Comparison of ENCODE assay signal across 8 mouse cellular contexts in genomic region chrX:38565176-38565542, GRCm38 (mm10). TPM values are rescaled to one million over a fixed set of nuclear protein-coding genes. Genes with fewer than 3 reads are reported as not detected.
DNase-seq lines count a peak whose midpoint lies in the region; ATAC-seq and TF ChIP-seq lines count a peak whose summit lies in the region.

No protein-coding gene starts in this region.

- no peak for ATAC-seq in limb, embryonic 14.5 days (ENCODE audit: low FRiP score, low read depth)
- ATAC-seq in stomach, embryonic 14.5 days (ENCODE audit: insufficient number of reproducible peaks, insufficient read depth, low FRiP score, low read depth): no peak

- peak overlapping the region; percentile 88 for H3K4me3 ChIP-seq in cerebellum, adult 2 months (replicated peaks; ENCODE audit: insufficient read depth, low read depth, low read length)
- peak overlapping the region; percentile 48 for H3K4me3 ChIP-seq in limb, embryonic 14.5 days (replicated peaks; ENCODE audit: low read length)
- H3K4me3 ChIP-seq in stomach, embryonic 14.5 days (ENCODE audit: low read depth, low read length): peak overlapping the region; percentile 44; the same call in 1 of the 2 replicates

- no peaks in the 10 kb centered on the region for H3K9me3 ChIP-seq in limb, embryonic 14.5 days (ENCODE audit: control insufficient read depth, low read length)
- no peaks in the 10 kb centered on the region for H3K9me3 ChIP-seq in stomach, embryonic 14.5 days (ENCODE audit: control insufficient read depth, low read depth, low read length)

- 0 out of 2 replicates have a peak, but pooled peaks cover 2% of the 10 kb centered on the region for H3K4me1 ChIP-seq in cerebellum, adult 2 months (ENCODE audit: control insufficient read depth, insufficient read depth, low read length)
- no peaks in the 10 kb centered on the region for H3K4me1 ChIP-seq in limb, embryonic 14.5 days (ENCODE audit: control insufficient read depth, insufficient read depth, low read length)
- no peaks in the 10 kb centered on the region for H3K4me1 ChIP-seq in stomach, embryonic 14.5 days (ENCODE audit: control insufficient read depth, insufficient read depth, low read length)

- TF ChIP-seq POLR2A in cerebellum, adult 2 months (IDR thresholded peaks at IDR 0.05; ENCODE audit: borderline replicate concordance, insufficient read depth, low read length): no peak
- no peak for TF ChIP-seq POLR2A in limb, embryonic 14.5 days (IDR thresholded peaks at IDR 0.05; ENCODE audit: borderline replicate concordance, extremely low read depth, insufficient read depth, insufficient read length)

- peak overlapping the region; percentile 47 for H3K9ac ChIP-seq in limb, embryonic 14.5 days (ENCODE audit: low read depth, low read length, severe bottlenecking)
- no peak overlapping the region for H3K9ac ChIP-seq in stomach, embryonic 14.5 days (replicated peaks; ENCODE audit: low read depth, low read length)

- DNase-seq in cerebellum, adult 2 months: no peak
- DNase-seq in cerebellum, postnatal 36 days: no peak
- DNase-seq in right cerebral cortex, adult 18-20 months: peak; percentile 0
- no peak for DNase-seq in right cerebral cortex, postnatal 14 days
- no peak for DNase-seq in limb, embryonic 14.5 days (ENCODE audit: low spot score)
- no peak for DNase-seq in adrenal gland, postnatal 25 days
- no peak for DNase-seq in spleen, adult 18-20 months

- H3K4me2 ChIP-seq in limb, embryonic 14.5 days (replicated peaks; ENCODE audit: low read depth, low read length, severe bottlenecking): peak overlapping the region; percentile 46
- H3K4me2 ChIP-seq in stomach, embryonic 14.5 days (replicated peaks; ENCODE audit: low read depth, low read length): peak overlapping the region; percentile 47

- no peak for TF ChIP-seq CTCF in cerebellum, adult 2 months (IDR thresholded peaks at IDR 0.05; ENCODE audit: borderline replicate concordance, insufficient read depth, low read depth, low read length)

- no peak overlapping the region for H3K27ac ChIP-seq in cerebellum, adult 2 months (ENCODE audit: insufficient read depth, low read length)
- H3K27ac ChIP-seq in limb, embryonic 14.5 days (replicated peaks; ENCODE audit: low read depth, low read length): peak overlapping the region; percentile 88
- H3K27ac ChIP-seq in stomach, embryonic 14.5 days (ENCODE audit: low read length): peak overlapping the region; percentile 89

- WGBS in cerebellum, adult 2 months: 7% methylated on average over 8 of the region's 8 CpGs
- 19% methylated on average over 8 of the region's 8 CpGs for WGBS in limb, embryonic 14.5 days
- WGBS in stomach, embryonic 14.5 days: 10% methylated on average over 8 of the region's 8 CpGs

- H3K36me3 ChIP-seq in limb, embryonic 14.5 days (ENCODE audit: control insufficient read depth, insufficient read depth, low read length): peaks cover 5% of the 10 kb centered on the region; the same call in 1 of the 2 replicates
- H3K36me3 ChIP-seq in stomach, embryonic 14.5 days (ENCODE audit: control insufficient read depth, insufficient read depth, low read length): no peaks in the 10 kb centered on the region

- H3K27me3 ChIP-seq in cerebellum, adult 2 months (ENCODE audit: control insufficient read depth, insufficient read depth, low read length): no peaks in the 10 kb centered on the region
- H3K27me3 ChIP-seq in limb, embryonic 14.5 days (ENCODE audit: control insufficient read depth, insufficient read depth, low read length): no peaks in the 10 kb centered on the region
- H3K27me3 ChIP-seq in stomach, embryonic 14.5 days (ENCODE audit: control insufficient read depth, insufficient read depth, low read length): no peaks in the 10 kb centered on the region

RNA-seq across cellular contexts. Expression of gene Cul4b, which starts 10.8 kb away (rescaled TPM):
- 17.9 and 20.8 TPM in 2 replicates for polyA plus RNA-seq in cerebellum, adult 2 months (2012; rRNA removed)
- polyA plus RNA-seq in limb, embryonic 14.5 days (2012; rRNA removed): 16.7 and 21.6 TPM in 2 replicates
- polyA plus RNA-seq in limb, embryonic 14.5 days (2014; fragmentation: Nextera tagmentation; extraction: Ambion mirVana): 33.0 and 35.7 TPM in 2 replicates
- 37.3 and 38.5 TPM in 2 replicates for polyA plus RNA-seq in stomach, embryonic 14.5 days (2014; fragmentation: Nextera tagmentation; extraction: Ambion mirVana)
- 38.4 and 46.1 TPM in 2 replicates for total RNA-seq in adrenal gland, postnatal 25 days (2021)

RNA-seq across cellular contexts. Expression of gene Mcts1, which starts 35.2 kb away (rescaled TPM):
- 79.3 and 80.6 TPM in 2 replicates for polyA plus RNA-seq in cerebellum, adult 2 months (2012; rRNA removed)
- 57.7 and 79.3 TPM in 2 replicates for polyA plus RNA-seq in limb, embryonic 14.5 days (2012; rRNA removed)
- polyA plus RNA-seq in limb, embryonic 14.5 days (2014; fragmentation: Nextera tagmentation; extraction: Ambion mirVana): 93.1 and 96.4 TPM in 2 replicates
- 94.3 and 95.9 TPM in 2 replicates for polyA plus RNA-seq in stomach, embryonic 14.5 days (2014; fragmentation: Nextera tagmentation; extraction: Ambion mirVana)
- total RNA-seq in adrenal gland, postnatal 25 days (2021): 85.1 and 86.4 TPM in 2 replicates
